Mouse (Mus musculus) colon, adult 2 months (tissue): ENCODE results near the gene Lrrc10b. TPM values are rescaled to one million over a fixed set of nuclear protein-coding genes. Genes with fewer than 3 reads are reported as not detected.

ENCODE experiments used
- polyA plus RNA-seq: library from polyadenylated mRNA; depleted of rRNA; stranded (reverse); fragments of >200 nt; gene quantifications from 2 replicates; pipeline ENCODE4 v1.2.3, GENCODE M21; 2012; rRNA removed

The Lrrc10b gene
- 0.98 and 1.2 TPM in 2 replicates for polyA plus RNA-seq

DNA sequence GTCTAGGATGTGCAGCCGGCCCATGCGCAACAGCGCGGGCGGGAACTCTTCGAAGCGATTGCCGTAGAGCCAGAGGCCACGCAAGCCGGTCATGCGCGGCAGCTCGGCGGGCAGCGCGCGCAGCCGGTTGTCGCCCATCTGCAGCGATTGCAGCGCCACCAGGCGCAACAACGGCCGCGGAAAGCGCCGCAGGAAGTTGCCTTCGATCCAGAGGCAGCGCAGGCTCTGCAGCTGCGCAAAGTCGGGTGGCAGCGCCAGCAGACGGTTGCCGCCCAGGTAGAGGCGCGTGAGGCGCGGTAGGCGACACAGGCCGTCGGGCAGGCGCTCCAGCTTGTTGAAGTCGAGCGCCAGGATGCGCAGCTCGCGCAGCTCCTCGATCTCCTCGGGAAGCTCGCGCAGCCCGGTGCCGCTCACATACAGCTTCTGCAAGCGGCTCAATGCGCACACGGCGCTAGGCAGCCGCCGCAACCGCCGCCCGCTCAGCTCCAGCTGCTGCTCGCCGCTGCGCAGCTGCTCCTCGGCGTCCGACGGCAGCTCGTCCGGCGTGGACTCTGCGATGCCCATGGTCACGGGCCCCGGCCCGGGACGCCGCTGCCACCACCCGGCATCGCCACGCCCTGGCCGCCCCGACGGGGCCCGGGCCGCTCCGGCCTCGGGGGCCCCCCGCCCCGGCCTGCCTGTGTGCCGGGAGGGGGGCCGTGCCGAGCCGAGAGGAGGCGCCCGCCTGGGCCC is at the start of gene Lrrc10b:
Lrrc10b (minus strand) TSS at position 722 of the 732 bp plus-strand sequence.

DNA sequence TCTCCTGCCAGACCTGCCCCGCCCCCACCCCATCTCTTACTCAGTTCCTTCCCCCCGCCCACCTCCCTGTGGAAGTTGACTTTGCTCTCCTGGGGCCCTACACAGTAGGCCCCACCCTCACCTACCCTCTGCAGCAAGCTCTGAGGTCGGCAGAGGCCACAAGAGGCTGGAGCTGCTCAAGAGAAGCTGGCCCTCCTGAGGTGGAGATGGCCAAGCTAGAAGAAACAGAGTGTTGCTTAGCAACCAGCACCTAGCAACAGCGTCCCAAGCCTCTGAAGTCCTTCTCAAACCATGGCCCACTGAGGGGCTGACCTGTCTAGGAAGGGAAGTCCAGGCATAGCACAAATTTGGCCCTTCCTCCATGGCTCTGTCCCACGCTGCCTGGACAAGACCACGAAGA is 25.4 kb upstream of the Lrrc10b start, which contains the start of gene Ppp1r32:
Ppp1r32 (minus strand) TSS at position 226 of the 400 bp plus-strand sequence.

Other genes with a start within 250 kb of the Lrrc10b start
- 2.3 TPM in 2 replicates for gene Myrf, start 216.7 kb downstream of the Lrrc10b start, polyA plus RNA-seq
- 24.6 and 25.1 TPM in 2 replicates for gene Dagla, start 152.6 kb downstream of the Lrrc10b start, polyA plus RNA-seq
- 25.4 and 29.9 TPM in 2 replicates for gene Syt7, start 68.4 kb downstream of the Lrrc10b start, polyA plus RNA-seq
- gene Ppp1r32, start 25.5 kb upstream of the Lrrc10b start, polyA plus RNA-seq: 0.29 and 0.40 TPM in 2 replicates
- 23.7 and 26.0 TPM in 2 replicates for gene Cpsf7, start 67.8 kb upstream of the Lrrc10b start, polyA plus RNA-seq
- 15.4 and 15.9 TPM in 2 replicates for gene Sdhaf2, start 68.7 kb upstream of the Lrrc10b start, polyA plus RNA-seq
- gene Tmem216, start 98.8 kb upstream of the Lrrc10b start, polyA plus RNA-seq: 9.4 and 9.7 TPM in 2 replicates
- gene Cyb561a3, start 119.7 kb upstream of the Lrrc10b start, polyA plus RNA-seq: 39.9 and 52.5 TPM in 2 replicates
- 4.5 and 6.0 TPM in 2 replicates for gene Tmem138, start 119.9 kb upstream of the Lrrc10b start, polyA plus RNA-seq
- gene Ddb1, start 147.9 kb upstream of the Lrrc10b start, polyA plus RNA-seq: 72.4 and 75.5 TPM in 2 replicates
- gene Tkfc, start 148.2 kb upstream of the Lrrc10b start, polyA plus RNA-seq: 14.1 and 14.2 TPM in 2 replicates
- 0.13 and 0.47 TPM in 2 replicates for gene Vwce, start 176.7 kb upstream of the Lrrc10b start, polyA plus RNA-seq
- gene Pga5, start 220.6 kb upstream of the Lrrc10b start, polyA plus RNA-seq: not detected in 2 replicates
- 60.5 and 79.4 TPM in 2 replicates for gene Vps37c, start 231.3 kb upstream of the Lrrc10b start, polyA plus RNA-seq